8 mouse cellular contexts compared by ENCODE assay signal in genomic region chr10:26890269-26890955, GRCm38 (mm10).
DNase-seq lines count a peak whose midpoint lies in the region; ATAC-seq lines count a peak whose summit lies in the region.

No protein-coding gene starts in this region.

- H3K9me3 ChIP-seq in intestine, embryonic 16.5 days (ENCODE audit: control insufficient read depth, low read length): no peaks in the 10 kb centered on the region
- no peaks in the 10 kb centered on the region for H3K9me3 ChIP-seq in limb, embryonic 10.5 days (replicated peaks)

- no peaks in the 10 kb centered on the region for H3K27me3 ChIP-seq in intestine, embryonic 16.5 days (replicated peaks; ENCODE audit: control insufficient read depth, insufficient read depth, low read length)
- no peaks in the 10 kb centered on the region for H3K27me3 ChIP-seq in limb, embryonic 10.5 days (ENCODE audit: low read depth, poor library complexity, severe bottlenecking)

- no peak overlapping the region for H3K27ac ChIP-seq in intestine, embryonic 16.5 days (ENCODE audit: low read length)
- H3K27ac ChIP-seq in limb, embryonic 10.5 days: peak overlapping the region; percentile 37

- WGBS in intestine, embryonic 16.5 days: 6% methylated on average over 4 of the region's 4 CpGs
- WGBS in limb, embryonic 10.5 days: 7% methylated on average over 4 of the region's 4 CpGs

- peak; percentile 99 for ATAC-seq in common myeloid progenitor, adult 5-6 weeks (replicated peaks; ENCODE audit: low read depth, poor library complexity, severe bottlenecking)
- peak; percentile 50 for ATAC-seq in intestine, embryonic 16.5 days

- intact Hi-C loops in gastrocnemius, postnatal 14 days (cut with DNase I; ENCODE audit: low total_unique reads): no loop called here

- no peak overlapping the region for H3K9ac ChIP-seq in intestine, embryonic 16.5 days (ENCODE audit: low read depth, low read length)

- DNase-seq in urinary bladder, postnatal 14 days (ENCODE audit: low spot score): peak; percentile 43
- DNase-seq in urinary bladder, adult 2 months (ENCODE audit: low spot score): no peak
- DNase-seq in gastrocnemius, postnatal 14 days: peak; percentile 44
- DNase-seq in limb, embryonic 10.5 days (ENCODE audit: low spot score): peak; percentile 80
- DNase-seq in monocyte, adult 2 months (ENCODE audit: low read depth in 1 of 2, low spot score in 2 of 2): peak; percentile 0 to 20
- peak; percentile 24 to 64 for DNase-seq in spleen, postnatal 10 days (ENCODE audit: low spot score in 2 of 2)

- H3K4me2 ChIP-seq in intestine, embryonic 16.5 days (ENCODE audit: low read depth, low read length): no peak overlapping the region

- H3K4me1 ChIP-seq in intestine, embryonic 16.5 days (ENCODE audit: control insufficient read depth, insufficient read depth, low read length): no peaks in the 10 kb centered on the region
- H3K4me1 ChIP-seq in limb, embryonic 10.5 days: peaks cover 8% of the 10 kb centered on the region

- H3K36me3 ChIP-seq in intestine, embryonic 16.5 days (ENCODE audit: control insufficient read depth, insufficient read depth, low read length): no peaks in the 10 kb centered on the region
- no peaks in the 10 kb centered on the region for H3K36me3 ChIP-seq in limb, embryonic 10.5 days

- no peak overlapping the region for H3K4me3 ChIP-seq in intestine, embryonic 16.5 days (ENCODE audit: low read length)
- no peak overlapping the region for H3K4me3 ChIP-seq in limb, embryonic 10.5 days
